Mouse (Mus musculus) testis, adult 2 months (tissue): ENCODE results near the gene Glyat. TPM values are rescaled to one million over a fixed set of nuclear protein-coding genes. Genes with fewer than 3 reads are reported as not detected.
"Not testable (repeated sequence)": the region's sequence is repeated elsewhere in the genome, so short reads cannot be mapped to it uniquely, and the experiment has no call there.

ENCODE experiments used
- H3K27ac ChIP-seq: fragments of 200-500 bp; 2 replicates; pipeline ENCODE4 v1.5.1; 2012; ENCODE audit warnings: low read depth, low read length; ENCODE audit not compliant: control insufficient read depth, insufficient read depth
- H3K27me3 ChIP-seq: fragments of 200-500 bp; 2 replicates; pipeline ENCODE4 v1.6.1; 2012; ENCODE audit warnings: mild to moderate bottlenecking, low read length, moderate library complexity; ENCODE audit not compliant: control insufficient read depth, insufficient read depth
- H3K36me3 ChIP-seq: fragments of 200-500 bp; 2 replicates; pipeline ENCODE4 v1.6.1; 2012; ENCODE audit warnings: mild to moderate bottlenecking, low read length; ENCODE audit not compliant: control insufficient read depth, insufficient read depth
- H3K4me1 ChIP-seq: fragments of 200-500 bp; 2 replicates; pipeline ENCODE4 v1.6.1; 2012; ENCODE audit warnings: low read length; ENCODE audit not compliant: control insufficient read depth, insufficient read depth
- H3K4me3 ChIP-seq: fragments of 200-500 bp; 2 replicates; pipeline ENCODE4 v1.5.1; 2012; ENCODE audit warnings: low read depth, mild to moderate bottlenecking, low read length, moderate library complexity, mixed read lengths; ENCODE audit not compliant: control insufficient read depth
- CTCF ChIP-seq: fragments of 200-500 bp; IDR thresholded peaks from 2 replicates; pipeline ENCODE4 v1.5.1; 2012; ENCODE audit warnings: low read depth, mild to moderate bottlenecking, inconsistent platforms, low read length, moderate library complexity; ENCODE audit not compliant: control insufficient read depth, insufficient read depth, insufficient replicate concordance
- POLR2A ChIP-seq: fragments of 200-500 bp; IDR thresholded peaks from 2 replicates; pipeline ENCODE4 v1.6.1; 2012; ENCODE audit warnings: low read depth, mild to moderate bottlenecking, inconsistent platforms, low read length, moderate library complexity; ENCODE audit not compliant: control insufficient read depth
- polyA plus RNA-seq: library from polyadenylated mRNA; depleted of rRNA; stranded (reverse); fragments of >200 nt; gene quantifications from 2 replicates; pipeline ENCODE4 v1.2.3, GENCODE M21; 2012

Gene Glyat
- polyA plus RNA-seq, 1 experiment = not detected

GRCm38 (mm10) chr19:12636863-12637262, 3.8 kb downstream of the Glyat start:
- no peak overlapping the region for H3K27ac ChIP-seq
- TF ChIP-seq CTCF (no peak), POLR2A (no peak)
- no peaks in the 10 kb centered on the region for H3K27me3 ChIP-seq
- no peaks in the 10 kb centered on the region for H3K4me1 ChIP-seq
- H3K4me3 ChIP-seq = no peak overlapping the region
- H3K36me3 ChIP-seq = no peaks in the 10 kb centered on the region

GRCm38 (mm10) chr19:12638049-12638448, 4.9 kb downstream of the Glyat start:
- TF ChIP-seq POLR2A = no peak
- H3K4me1 ChIP-seq = no peaks in the 10 kb centered on the region

GRCm38 (mm10) chr19:12649511-12649910, 16.4 kb downstream of the Glyat start:
- H3K4me3 ChIP-seq = no peak overlapping the region
- H3K27me3 ChIP-seq = no peaks in the 10 kb centered on the region
- no peaks in the 10 kb centered on the region for H3K36me3 ChIP-seq
- TF ChIP-seq CTCF = no peak
- no peak for TF ChIP-seq POLR2A
- H3K4me1 ChIP-seq = no peaks in the 10 kb centered on the region
- no peak overlapping the region for H3K27ac ChIP-seq

More at GRCm38 (mm10) chr19:12638049-12638448, 4.9 kb downstream of the Glyat start:
- no peak overlapping the region for H3K27ac ChIP-seq
- H3K36me3 ChIP-seq = no peaks in the 10 kb centered on the region
- no peak overlapping the region for H3K4me3 ChIP-seq
- H3K27me3 ChIP-seq = no peaks in the 10 kb centered on the region

GRCm38 (mm10) chr19:12666156-12666555, 33.0 kb downstream of the Glyat start:
- no peaks in the 10 kb centered on the region for H3K27me3 ChIP-seq
- H3K27ac ChIP-seq = no peak overlapping the region
- no peak overlapping the region for H3K4me3 ChIP-seq
- TF ChIP-seq CTCF (no peak), POLR2A (no peak)
- H3K4me1 ChIP-seq = no peaks in the 10 kb centered on the region
- no peaks in the 10 kb centered on the region for H3K36me3 ChIP-seq

- not testable (repeated sequence) for H3K4me3 ChIP-seq, H3K27me3 ChIP-seq, H3K4me1 ChIP-seq, H3K36me3 ChIP-seq, H3K27ac ChIP-seq
These were observed 35.5 kb downstream of the Glyat start for GRCm38 (mm10) chr19:12668601-12669000.

- H3K36me3 ChIP-seq = no peaks in the 10 kb centered on the region
- H3K27ac ChIP-seq = no peak within 1 kb of the TSS
- TF ChIP-seq POLR2A (no peak), CTCF (no peak)
- no peak within 1 kb of the TSS for H3K4me3 ChIP-seq
- no peaks in the 10 kb centered on the region for H3K4me1 ChIP-seq
- H3K27me3 ChIP-seq = no peaks in the 10 kb centered on the region
These were observed 37.0 kb downstream of the Glyat start, which contains the start of gene Olfr1442 for GRCm38 (mm10) chr19:12670139-12670538. Gene Olfr1442, plus strand, starts transcription at chr19:12670439.

- Histone ChIP-seq H3K4me3 (no peak overlapping the region), H3K36me3 (no peaks in the 10 kb centered on the region), H3K4me1 (no peaks in the 10 kb centered on the region), H3K27ac (no peak overlapping the region), H3K27me3 (no peaks in the 10 kb centered on the region)
- TF ChIP-seq POLR2A = no peak
These were observed 37.9 kb downstream of the Glyat start for GRCm38 (mm10) chr19:12671051-12671450.

- no peaks in the 10 kb centered on the region for H3K36me3 ChIP-seq
- no peak within 1 kb of the TSS for H3K4me3 ChIP-seq
- H3K27ac ChIP-seq = no peak within 1 kb of the TSS
- no peaks in the 10 kb centered on the region for H3K27me3 ChIP-seq
- H3K4me1 ChIP-seq = no peaks in the 10 kb centered on the region
- TF ChIP-seq CTCF (no peak), POLR2A (no peak)
These were observed 44.7 kb downstream of the Glyat start, which contains the start of gene Olfr1443 for GRCm38 (mm10) chr19:12677812-12678211. Gene Olfr1443, plus strand, starts transcription at chr19:12678112.

GRCm38 (mm10) chr19:12684638-12685037, 51.5 kb downstream of the Glyat start:
- TF ChIP-seq CTCF (no peak), POLR2A (no peak)
- Histone ChIP-seq H3K4me3 (no peak overlapping the region), H3K27me3 (no peaks in the 10 kb centered on the region), H3K36me3 (no peaks in the 10 kb centered on the region), H3K27ac (no peak overlapping the region), H3K4me1 (no peaks in the 10 kb centered on the region)
